Mouse (Mus musculus) limb, embryonic 10.5 days (tissue): Measurements from ENCODE around the gene Add3. TPM values are rescaled to one million over a fixed set of nuclear protein-coding genes. Genes with fewer than 3 reads are reported as not detected.

Source experiments
- DNase-seq: peaks from one replicate; pipeline ENCODE4 v3.0.0-alpha.2; 2017; ENCODE audit warnings: low spot score
- H3K27ac ChIP-seq: fragments of 300-500 bp; sonication (generic); 2 replicates; pipeline ENCODE4 v1.5.1; 2016; ENCODE audit warnings: mild to moderate bottlenecking
- H3K27me3 ChIP-seq: fragments of 300-500 bp; sonication (generic); 2 replicates; pipeline ENCODE4 v1.6.1; 2016; ENCODE audit warnings: low read depth, mild to moderate bottlenecking; ENCODE audit not compliant: poor library complexity, severe bottlenecking
- H3K36me3 ChIP-seq: fragments of 300-500 bp; sonication (generic); 2 replicates; pipeline ENCODE4 v1.6.1; 2016; ENCODE audit warnings: mild to moderate bottlenecking, moderate library complexity
- H3K4me1 ChIP-seq: fragments of 300-500 bp; sonication (generic); 2 replicates; pipeline ENCODE4 v1.6.1; 2016
- H3K4me3 ChIP-seq: fragments of 300-500 bp; sonication (generic); 2 replicates; pipeline ENCODE4 v1.5.1; 2016; ENCODE audit warnings: mild to moderate bottlenecking, moderate library complexity
- H3K9me3 ChIP-seq: fragments of 300-500 bp; sonication (generic); replicated peaks from 2 replicates; pipeline ENCODE4 v1.6.1; 2016; ENCODE audit warnings: mild to moderate bottlenecking
- WGBS: fragments of 180-500 bp; shearing (Covaris S2); methylation state at CpG from one replicate; pipeline ENCODE4 v1.1.7; 2016; 5-methylcytosine and 5-hydroxymethylcytosine counted together
- polyA plus RNA-seq: library from polyadenylated mRNA; unstranded; fragments of >200 nt; fragmentation: Nextera tagmentation; extraction: Ambion mirVana; gene quantifications from 2 replicates; pipeline ENCODE4 v1.2.1, GENCODE M21; 2016

The Add3 gene
- polyA plus RNA-seq, 1 experiment from 2014 or later = 63.7 TPM

DNA sequence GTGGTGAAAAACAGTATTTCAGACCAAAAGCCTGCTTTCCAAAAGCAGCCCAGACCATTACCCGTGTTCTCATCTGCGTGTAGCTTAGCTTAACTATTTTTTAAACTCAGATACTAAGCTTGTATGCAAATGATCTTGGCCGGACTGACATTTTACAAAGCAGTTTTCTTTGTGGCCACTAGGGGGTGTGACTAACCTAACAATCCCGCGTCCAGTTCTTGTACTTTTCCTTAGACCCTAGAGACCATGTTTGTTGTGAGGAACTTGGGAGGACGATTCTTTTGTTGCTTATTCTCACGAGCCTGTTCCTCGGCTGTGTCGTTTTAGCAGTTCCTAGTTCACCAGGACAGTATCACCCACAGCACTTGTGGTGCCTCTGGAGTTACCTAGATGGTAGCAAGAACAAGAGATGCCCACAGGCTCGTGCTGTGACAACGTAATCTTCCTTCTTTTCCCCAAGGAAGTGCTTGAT is 107.8 kb downstream of the Add3 start:
- DNase-seq = peak; percentile 49
- WGBS = 22% methylated on average over 11 of the region's 11 CpGs
- Histone ChIP-seq H3K9me3 (no peaks in the 10 kb centered on the region), H3K27ac (peak overlapping the region; percentile 77), H3K4me3 (no peak overlapping the region), H3K4me1 (0 out of 2 replicates have a peak, but pooled peaks cover 2% of the 10 kb centered on the region), H3K27me3 (no peaks in the 10 kb centered on the region), H3K36me3 (peaks cover 33% of the 10 kb centered on the region)

DNA sequence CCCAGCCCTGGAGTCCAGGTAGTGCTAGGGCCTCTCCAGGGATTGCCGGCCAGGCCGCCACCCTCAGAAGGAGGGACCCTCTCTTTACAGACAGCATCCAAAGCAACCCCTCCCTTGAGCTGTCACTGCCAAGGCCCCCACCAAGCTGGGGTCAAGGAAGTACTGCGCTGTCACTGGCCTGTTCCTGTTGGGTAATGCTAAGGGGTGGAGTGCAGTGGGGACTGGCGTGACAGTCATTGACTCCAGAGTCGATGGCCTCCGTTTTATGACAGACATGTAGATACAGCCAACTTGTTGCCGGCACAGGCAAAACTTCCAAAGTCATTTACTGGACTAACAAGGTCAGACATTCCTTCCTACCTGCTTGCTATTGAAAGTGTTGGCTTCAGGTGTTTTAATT is 110.8 kb downstream of the Add3 start:
- Histone ChIP-seq H3K4me3 (no peak overlapping the region), H3K9me3 (no peaks in the 10 kb centered on the region), H3K4me1 (0 out of 2 replicates have a peak, but pooled peaks cover 2% of the 10 kb centered on the region), H3K27ac (no peak overlapping the region), H3K27me3 (no peaks in the 10 kb centered on the region), H3K36me3 (peaks cover 10% of the 10 kb centered on the region)
- WGBS = 90% methylated on average over 7 of the region's 7 CpGs
- DNase-seq = no peak

DNA sequence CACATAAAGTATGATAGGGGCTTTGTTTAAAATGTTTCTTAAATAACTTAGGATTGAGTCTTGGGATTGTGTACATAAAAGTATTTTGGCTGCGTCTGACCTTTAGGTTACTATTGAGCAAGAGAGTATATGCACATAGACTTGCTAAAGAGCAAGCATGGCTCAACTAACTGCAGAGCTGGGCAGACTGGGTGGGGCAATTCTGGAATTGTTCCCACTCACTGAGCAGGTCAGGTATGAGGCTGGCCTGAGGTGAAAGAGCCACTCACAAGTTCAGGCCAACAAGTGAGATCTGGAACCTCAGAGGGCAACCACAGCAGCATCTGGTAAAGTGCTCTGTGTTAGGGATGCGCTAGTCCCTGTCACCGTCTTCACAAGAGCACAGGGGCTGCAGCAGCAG is 111.4 kb downstream of the Add3 start:
- H3K4me3 ChIP-seq = no peak overlapping the region
- no peaks in the 10 kb centered on the region for H3K9me3 ChIP-seq
- 0 out of 2 replicates have a peak, but pooled peaks cover 2% of the 10 kb centered on the region for H3K4me1 ChIP-seq
- H3K27ac ChIP-seq = no peak overlapping the region
- DNase-seq = no peak
- H3K36me3 ChIP-seq = peaks cover 7% of the 10 kb centered on the region; the same call in 1 of the 2 replicates
- WGBS = 92% methylated on average over 3 of the region's 3 CpGs
- H3K27me3 ChIP-seq = no peaks in the 10 kb centered on the region

DNA sequence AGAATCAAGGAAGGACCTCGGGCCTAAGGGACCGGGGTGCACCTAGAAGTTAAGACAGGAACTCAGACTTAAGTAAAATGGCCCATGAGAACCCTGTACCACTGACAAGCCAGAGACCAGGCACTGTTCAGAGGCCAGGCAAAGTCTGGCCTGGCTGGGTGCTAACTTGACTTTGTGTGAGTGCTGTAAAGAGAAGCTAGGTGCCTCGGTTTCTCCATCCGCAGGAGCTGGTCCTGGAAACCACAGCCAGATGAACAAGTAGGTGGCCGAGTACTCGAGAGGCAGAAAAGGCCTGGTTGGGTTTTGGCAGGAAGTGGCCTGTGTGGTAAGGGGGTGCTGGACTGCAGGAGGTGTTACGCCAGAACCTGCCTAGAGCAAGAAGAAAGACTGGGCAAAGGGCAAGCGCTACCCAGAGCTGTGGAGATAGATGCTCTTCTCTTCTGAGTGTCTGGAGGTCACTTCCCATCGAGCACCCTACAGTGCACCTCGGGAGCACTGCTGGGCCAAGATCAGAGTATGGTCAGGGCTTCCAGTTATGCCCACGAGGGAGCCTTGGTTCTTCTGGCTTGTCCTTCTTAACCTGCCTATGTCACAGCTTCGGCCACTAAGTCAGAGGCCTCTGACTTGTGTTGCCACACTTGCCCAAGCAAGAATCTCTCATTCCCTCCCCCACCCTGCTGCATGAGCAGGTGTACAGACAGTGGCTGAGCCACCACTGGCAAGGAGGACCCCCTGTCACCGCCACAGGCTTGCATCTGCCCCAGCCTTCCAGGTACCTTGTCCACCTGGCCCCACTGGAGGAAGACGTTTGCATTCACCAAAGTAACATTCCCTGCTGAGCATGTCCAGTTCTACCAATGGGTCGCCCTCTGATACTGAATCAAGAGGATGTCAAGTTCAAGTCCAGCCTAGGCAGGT is 112.1 kb downstream of the Add3 start:
- Histone ChIP-seq H3K9me3 (no peaks in the 10 kb centered on the region), H3K27me3 (no peaks in the 10 kb centered on the region), H3K27ac (no peak overlapping the region), H3K4me1 (0 out of 2 replicates have a peak, but pooled peaks cover 2% of the 10 kb centered on the region), H3K36me3 (peaks cover 7% of the 10 kb centered on the region; the same call in 1 of the 2 replicates), H3K4me3 (no peak overlapping the region)
- DNase-seq = no peak
- 89% methylated on average over 15 of the region's 15 CpGs for WGBS

DNA sequence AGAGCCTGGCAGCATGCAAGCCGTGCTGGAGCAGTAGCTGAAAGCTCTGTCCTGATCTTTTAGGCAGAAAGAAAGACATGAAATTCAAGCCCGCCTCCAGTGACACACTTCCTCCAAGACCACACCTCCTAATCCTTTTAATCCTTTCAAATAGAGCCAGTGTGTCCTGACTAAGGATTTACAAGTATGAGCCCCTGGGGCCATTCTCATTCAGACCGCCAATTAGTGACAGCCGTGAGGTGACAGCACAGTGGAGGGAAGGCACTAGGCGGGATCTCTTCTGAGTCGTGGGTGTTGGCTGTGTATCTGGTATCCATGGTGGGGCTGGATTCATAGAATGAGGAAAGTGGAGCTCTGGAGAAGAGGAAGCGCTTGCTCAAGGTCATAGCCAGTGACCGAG is 116.1 kb downstream of the Add3 start:
- no peak for DNase-seq
- Histone ChIP-seq H3K27me3 (no peaks in the 10 kb centered on the region), H3K4me1 (no peaks in the 10 kb centered on the region), H3K4me3 (no peak overlapping the region), H3K27ac (no peak overlapping the region), H3K9me3 (no peaks in the 10 kb centered on the region), H3K36me3 (no peaks in the 10 kb centered on the region)
- 89% methylated on average over 8 of the region's 8 CpGs for whole genome bisulfite sequencing

DNA sequence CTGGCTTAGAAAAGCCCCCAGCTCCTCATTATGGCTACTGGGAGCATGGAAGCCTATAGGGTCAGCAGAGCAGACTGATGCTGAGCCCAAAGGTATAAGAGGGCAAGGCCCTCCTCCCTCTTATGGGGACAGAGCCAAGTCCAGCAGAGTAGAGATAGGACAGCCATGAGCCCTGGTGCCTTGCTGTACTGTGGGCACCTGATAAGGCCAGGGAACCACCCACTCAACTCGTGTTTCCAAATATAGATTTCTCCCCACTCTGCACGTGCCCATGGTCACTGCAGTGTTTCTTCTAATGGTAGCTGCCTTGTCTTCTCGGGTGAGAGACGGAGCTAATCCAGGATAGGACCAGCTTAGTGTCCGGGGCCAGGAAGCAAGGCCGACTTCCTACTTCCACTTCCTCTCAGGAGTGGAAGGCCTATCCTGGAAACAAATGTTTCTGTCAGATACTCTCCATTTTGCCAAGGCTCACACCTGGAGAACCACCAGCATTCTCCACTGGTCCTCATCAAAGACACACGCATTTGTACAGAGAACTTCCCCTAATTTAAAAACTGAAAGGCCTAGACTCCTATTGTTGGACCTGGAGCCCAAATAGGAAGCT is 116.8 kb downstream of the Add3 start:
- Histone ChIP-seq H3K9me3 (no peaks in the 10 kb centered on the region), H3K27me3 (no peaks in the 10 kb centered on the region), H3K27ac (no peak overlapping the region), H3K4me1 (no peaks in the 10 kb centered on the region), H3K4me3 (no peak overlapping the region), H3K36me3 (no peaks in the 10 kb centered on the region)
- no peak for DNase-seq
- WGBS = 92% methylated on average over 7 of the region's 7 CpGs

DNA sequence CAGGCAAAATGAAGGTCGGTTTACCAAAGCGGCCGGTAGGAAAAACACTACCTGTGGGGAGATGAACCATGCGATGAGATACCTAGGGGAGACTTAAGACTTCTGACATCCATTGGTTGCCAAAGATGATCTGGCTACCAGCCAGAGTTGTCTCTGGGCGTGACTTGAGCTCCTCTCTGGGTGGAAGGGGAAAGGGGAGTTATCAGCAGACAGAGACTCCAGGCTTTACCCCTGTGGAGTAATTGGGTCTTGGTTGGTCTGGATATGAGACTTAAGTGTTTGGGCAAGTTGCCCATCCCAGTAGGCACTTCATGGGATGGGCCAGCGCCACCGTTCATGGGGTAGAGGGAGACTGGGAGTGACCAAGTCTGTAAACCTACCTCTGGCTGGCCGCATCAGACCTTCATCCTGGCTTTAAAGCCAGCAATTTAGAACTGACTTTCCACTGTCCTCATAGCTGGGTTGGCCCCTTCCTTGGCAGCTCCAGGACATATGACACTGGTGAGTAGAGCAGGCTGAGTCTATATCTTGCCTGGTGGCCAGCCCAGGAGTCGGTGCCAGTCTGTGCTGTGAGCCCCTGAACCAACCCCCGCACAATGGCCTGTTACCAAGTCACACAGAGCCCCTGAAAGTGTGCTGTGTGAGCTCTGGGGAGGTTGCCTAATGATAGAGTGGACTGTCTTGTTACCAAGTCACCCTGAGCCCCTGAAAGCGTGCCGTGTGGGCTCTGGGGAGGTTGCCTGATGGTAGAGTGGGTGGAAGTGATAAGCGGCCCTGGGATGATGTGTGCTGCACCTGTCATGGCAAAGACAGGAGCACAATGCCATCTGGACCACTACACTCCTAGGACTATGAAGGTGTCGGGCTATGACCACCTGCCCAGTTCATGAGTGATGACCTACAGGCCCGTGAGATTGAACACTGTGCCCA is 117.7 kb downstream of the Add3 start:
- Histone ChIP-seq H3K36me3 (no peaks in the 10 kb centered on the region), H3K9me3 (no peaks in the 10 kb centered on the region), H3K4me3 (no peak overlapping the region), H3K4me1 (no peaks in the 10 kb centered on the region), H3K27me3 (no peaks in the 10 kb centered on the region), H3K27ac (no peak overlapping the region)
- WGBS = 92% methylated on average over 15 of the region's 15 CpGs
- no peak for DNase-seq

DNA sequence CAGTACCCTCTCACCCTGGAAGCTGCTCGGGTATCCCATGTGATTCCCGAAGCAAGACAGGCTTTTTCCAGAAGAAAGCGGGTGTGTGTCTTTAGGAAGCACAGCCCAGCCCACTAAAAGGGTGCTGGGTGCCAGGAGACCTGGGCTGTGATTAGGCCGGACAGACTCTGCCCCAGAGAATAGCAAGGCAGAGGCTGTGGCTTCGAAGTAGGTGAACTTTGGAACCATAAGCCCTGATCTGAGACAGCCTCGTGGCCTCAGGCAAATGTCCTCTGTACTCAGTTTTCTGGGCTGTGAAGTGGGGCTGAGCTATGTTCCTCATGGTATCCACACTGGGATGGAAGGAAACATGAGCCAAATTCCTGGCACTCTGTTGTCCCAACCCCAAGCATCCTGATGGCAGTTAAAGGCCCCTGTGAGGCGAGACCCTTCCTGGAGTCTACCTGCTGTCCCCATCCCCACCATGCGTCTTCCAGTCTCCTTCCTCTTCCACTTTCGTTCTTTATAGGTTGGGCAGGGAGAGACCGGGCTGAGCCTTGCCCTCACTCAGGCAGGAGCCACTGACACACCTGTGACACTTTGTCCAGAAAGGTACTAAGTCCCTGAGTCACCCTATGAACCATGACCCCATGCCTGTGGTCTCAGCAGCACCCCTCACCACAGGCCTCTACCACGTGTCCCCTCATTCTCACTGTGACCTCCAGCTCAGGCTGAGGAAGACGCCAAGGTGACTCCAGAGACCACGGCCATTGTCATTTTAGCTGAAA is 118.7 kb downstream of the Add3 start:
- WGBS = 90% methylated on average over 13 of the region's 13 CpGs
- no peak overlapping the region for H3K4me3 ChIP-seq
- H3K36me3 ChIP-seq = no peaks in the 10 kb centered on the region
- peaks cover 4% of the 10 kb centered on the region for H3K4me1 ChIP-seq
- DNase-seq = no peak
- H3K27ac ChIP-seq = peak overlapping the region; percentile 30; the same call in 1 of the 2 replicates
- no peaks in the 10 kb centered on the region for H3K9me3 ChIP-seq
- H3K27me3 ChIP-seq = no peaks in the 10 kb centered on the region

DNA sequence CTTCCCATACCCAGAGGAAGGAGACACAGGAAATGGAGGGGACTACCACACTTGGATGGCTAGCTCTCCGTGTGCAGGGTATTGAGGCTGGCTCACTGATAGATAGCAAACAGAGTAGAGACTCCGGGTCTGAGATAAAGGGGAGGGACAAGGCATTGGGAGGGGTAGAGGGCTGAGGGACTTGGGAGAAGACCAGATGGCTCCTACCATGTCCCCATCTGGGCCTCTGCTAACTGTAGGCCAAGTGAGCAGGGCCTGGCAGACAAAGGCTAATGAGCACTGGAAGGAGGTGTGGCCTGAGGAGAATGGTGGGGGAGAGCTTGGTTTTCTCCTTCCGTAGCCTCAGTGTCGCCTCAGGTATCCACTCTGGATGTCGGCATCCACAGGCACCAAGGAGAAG is 119.3 kb downstream of the Add3 start:
- Histone ChIP-seq H3K36me3 (no peaks in the 10 kb centered on the region), H3K27ac (peak overlapping the region; percentile 30; the same call in 1 of the 2 replicates), H3K4me1 (peaks cover 10% of the 10 kb centered on the region), H3K27me3 (no peaks in the 10 kb centered on the region), H3K9me3 (no peaks in the 10 kb centered on the region), H3K4me3 (no peak overlapping the region)
- 63% methylated on average over 5 of the region's 5 CpGs for WGBS
- no peak for DNase-seq

DNA sequence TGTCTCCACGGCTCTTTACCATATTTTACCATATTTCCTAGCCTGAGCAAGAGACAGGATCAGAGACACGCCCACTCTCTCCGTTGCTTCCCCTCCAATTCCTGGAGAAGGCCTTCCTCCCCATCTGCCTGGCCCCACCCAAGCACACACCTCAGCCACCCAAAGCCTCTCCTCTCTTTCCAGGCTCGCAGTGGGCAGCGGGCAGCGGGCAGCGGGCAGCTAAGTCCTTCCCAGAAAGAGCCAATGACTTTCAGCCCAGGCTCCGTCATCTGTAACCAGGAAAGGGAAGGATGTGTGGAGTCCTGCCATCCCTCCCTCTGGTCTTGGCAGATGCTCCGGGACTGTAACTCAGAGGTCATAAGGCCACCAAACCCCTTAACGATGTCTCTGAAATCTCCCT is 120.0 kb downstream of the Add3 start:
- Histone ChIP-seq H3K27ac (no peak overlapping the region), H3K36me3 (no peaks in the 10 kb centered on the region), H3K4me3 (no peak overlapping the region), H3K27me3 (no peaks in the 10 kb centered on the region), H3K9me3 (no peaks in the 10 kb centered on the region), H3K4me1 (peaks cover 11% of the 10 kb centered on the region)
- WGBS = 69% methylated on average over 10 of the region's 10 CpGs
- DNase-seq = no peak

DNA sequence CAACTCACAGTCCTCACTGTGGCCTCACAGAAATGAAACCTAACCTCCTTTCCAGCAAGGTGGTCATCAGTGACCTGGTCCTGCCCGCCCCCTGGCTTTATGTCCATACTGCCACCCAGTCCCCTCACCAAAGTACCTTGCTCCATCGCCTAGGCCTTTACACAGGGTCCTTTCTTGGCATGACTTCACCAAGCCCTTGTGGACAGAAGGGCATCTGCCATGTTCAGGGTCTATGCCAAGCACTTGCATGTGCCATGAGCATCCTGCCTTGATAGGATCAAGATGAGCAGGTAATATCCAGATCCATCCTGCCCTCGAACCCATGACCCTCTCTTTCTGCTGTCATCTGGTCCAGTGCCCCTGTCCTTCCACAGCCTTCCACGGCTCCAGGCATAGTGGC is 120.6 kb downstream of the Add3 start:
- Histone ChIP-seq H3K4me1 (peaks cover 11% of the 10 kb centered on the region), H3K4me3 (no peak overlapping the region), H3K9me3 (no peaks in the 10 kb centered on the region), H3K27me3 (no peaks in the 10 kb centered on the region), H3K36me3 (no peaks in the 10 kb centered on the region), H3K27ac (no peak overlapping the region)
- DNase-seq = no peak
- WGBS = 86% methylated on average over 4 of the region's 4 CpGs

DNA sequence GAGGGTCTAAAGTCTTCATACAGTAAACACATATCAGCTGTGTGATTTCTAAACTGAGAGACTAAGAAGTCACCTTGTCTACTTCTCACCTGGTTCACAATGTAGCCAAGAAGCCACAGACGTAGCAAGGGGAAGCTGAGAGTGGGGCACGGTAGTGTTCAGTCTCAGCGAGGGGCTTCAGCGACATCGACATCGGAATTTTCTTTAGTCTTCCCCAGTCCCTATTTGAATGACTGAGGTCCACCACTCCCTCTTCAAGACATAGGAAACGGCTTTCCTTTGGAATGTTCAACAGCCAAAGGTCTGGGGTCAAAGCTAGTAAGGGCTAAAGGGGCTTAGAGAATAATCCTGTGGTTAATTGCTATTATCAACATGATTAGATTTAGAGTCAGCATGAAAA is 121.8 kb downstream of the Add3 start:
- WGBS = 85% methylated on average over 7 of the region's 7 CpGs
- Histone ChIP-seq H3K4me1 (peaks cover 11% of the 10 kb centered on the region), H3K4me3 (no peak overlapping the region), H3K27ac (no peak overlapping the region), H3K9me3 (no peaks in the 10 kb centered on the region), H3K27me3 (no peaks in the 10 kb centered on the region), H3K36me3 (no peaks in the 10 kb centered on the region)
- no peak for DNase-seq
